Mouse (Mus musculus): ENCODE measurements around the gene Mctp1. TPM values are rescaled to one million over a fixed set of nuclear protein-coding genes. Genes with fewer than 3 reads are reported as not detected.

Gene Mctp1
- total RNA-seq, 2 experiments from 2014 or later, result 58.4 to 59.2 TPM

DNA sequence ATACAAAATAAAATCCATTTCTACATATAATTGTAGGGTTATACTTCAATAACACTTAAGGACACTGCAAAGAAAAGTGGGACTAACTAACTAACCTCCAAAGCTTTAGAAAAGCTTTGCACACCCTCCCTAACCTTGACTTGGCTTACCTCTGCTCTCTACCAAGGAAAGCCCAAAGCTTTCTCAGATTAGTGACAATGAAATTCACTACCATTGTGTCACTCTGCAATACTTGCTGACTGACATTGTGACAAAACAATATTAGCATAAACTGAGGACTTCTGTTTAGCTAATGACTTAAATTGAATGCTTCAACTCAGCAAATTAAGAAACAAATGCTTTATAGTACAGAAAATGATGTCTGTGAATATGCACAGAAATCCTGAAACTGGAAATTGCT, 687.7 kb downstream of the Mctp1 start:
- ATAC-seq (ENCODE audit: poor library complexity, severe bottlenecking), result no peak

Other genes with a start within 250 kb of the Mctp1 start
- gene Fam81b, start 79.5 kb upstream of the Mctp1 start, total RNA-seq (2015), result not detected in 2 replicates
- gene Fam81b, start 79.5 kb upstream of the Mctp1 start, total RNA-seq (2017), result not detected in 2 replicates